Mouse (Mus musculus): ENCODE measurements at regions not wholly inside any gene's neighbourhood (a gene's known extent, or its start where the extent isn't known, plus 50 kb on each side); places are given as distances from the start of the nearest gene placed in this dataset.

DNA sequence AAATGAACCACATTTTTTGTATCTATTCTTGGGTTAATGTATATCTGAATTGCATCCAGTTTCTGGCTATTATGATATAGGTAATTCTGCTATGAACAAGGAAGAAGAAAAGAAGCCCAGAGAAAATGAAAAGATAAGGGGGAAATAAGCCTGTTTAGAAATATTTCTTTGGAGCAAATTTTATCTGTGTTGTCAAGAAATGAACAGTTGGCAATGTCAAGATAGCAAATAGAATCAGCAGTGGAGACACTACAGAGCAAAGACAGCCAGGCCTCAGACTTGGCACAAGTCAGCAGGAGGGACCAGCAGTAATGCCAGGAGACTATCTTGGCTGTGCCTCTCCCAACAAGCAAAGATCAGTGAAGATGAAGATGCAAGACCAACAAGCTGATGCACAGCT lies 128.1 kb downstream of the H2afb2 start:
- Histone ChIP-seq H3K4me3 (ENCODE audit: control insufficient read depth in 1 of 2, insufficient read depth in 1 of 2, low read depth in 2 of 2, low read length in 2 of 2) (no peak overlapping the region), H3K9me3 (replicated peaks; ENCODE audit: insufficient read depth, low read length) (no peaks in the 10 kb centered on the region)

GRCm38 (mm10) chrX:116853358-116853757 lies 161.2 kb upstream of the H2afb1 start:
- peaks cover 0 to 11% of the 10 kb centered on the region in 2 experiments; a peak in 2 of 4 replicates for H3K36me3 ChIP-seq (ENCODE audit: control insufficient read depth in 1 of 2, insufficient read depth in 2 of 2, low read length in 2 of 2)
- H3K79me2 ChIP-seq (ENCODE audit: control insufficient read depth, insufficient read depth, low read length, poor library complexity), result no peaks in the 10 kb centered on the region
- no peak overlapping the region for H3K27ac ChIP-seq (ENCODE audit: control insufficient read depth, low read depth, low read length)
- no peak overlapping the region for H3K4me3 ChIP-seq (ENCODE audit: control insufficient read depth in 1 of 2, insufficient read depth in 1 of 2, low read depth in 2 of 2, low read length in 2 of 2)
- H3K4me1 ChIP-seq (ENCODE audit: control insufficient read depth in 1 of 2, insufficient read depth in 2 of 2, low read length in 2 of 2), result peaks cover 0 to 2% of the 10 kb centered on the region in 2 experiments; a peak in 2 of 4 replicates
- H3K9me3 ChIP-seq (replicated peaks; ENCODE audit: insufficient read depth, low read length), result no peaks in the 10 kb centered on the region
- H3K9ac ChIP-seq (ENCODE audit: control insufficient read depth, low read depth, low read length, poor library complexity, severe bottlenecking), result no peak overlapping the region
- no peaks in the 10 kb centered on the region for H3K27me3 ChIP-seq (ENCODE audit: control insufficient read depth in 1 of 2, insufficient read depth in 2 of 2, low read length in 2 of 2)
- peak; percentile 76 for DNase-seq (ENCODE audit: low read depth, low spot score)
- no peak for TF ChIP-seq UBTF (IDR thresholded peaks at IDR 0.05; ENCODE audit: borderline replicate concordance, insufficient read depth, low read depth, low read length)
- no peak for TF ChIP-seq MAFK (IDR thresholded peaks at IDR 0.05; ENCODE audit: borderline replicate concordance, low read depth, low read length)
- no peak for TF ChIP-seq ZMIZ1 (IDR thresholded peaks at IDR 0.05; ENCODE audit: low read depth, low read length)
- no peak for TF ChIP-seq ZNF384 (IDR thresholded peaks at IDR 0.05; ENCODE audit: low read depth, low read length)
- no peak for TF ChIP-seq MEF2A (IDR thresholded peaks at IDR 0.05; ENCODE audit: extremely low read depth, insufficient replicate concordance, low read depth, low read length, poor library complexity, severe bottlenecking)
- TF ChIP-seq CTCF (IDR thresholded peaks at IDR 0.05 in 2 of 3, conservative IDR thresholded peaks at IDR 0.05 in 1 of 3; ENCODE audit: control insufficient read depth in 1 of 3, insufficient read depth in 1 of 3, low read depth in 2 of 3, low read length in 3 of 3, poor library complexity in 1 of 3, severe bottlenecking in 1 of 3), result no peak
- no peak for TF ChIP-seq GABPA (IDR thresholded peaks at IDR 0.05; ENCODE audit: low read depth, low read length)
- TF ChIP-seq E2F4 (IDR thresholded peaks at IDR 0.05; ENCODE audit: borderline replicate concordance, low read depth, low read length), result no peak
- TF ChIP-seq JUND (IDR thresholded peaks at IDR 0.05; ENCODE audit: low read depth, low read length), result no peak
- TF ChIP-seq ETS1 (IDR thresholded peaks at IDR 0.05; ENCODE audit: low read depth, low read length), result peak; percentile 61; the same call in 1 of the 2 replicates
- TF ChIP-seq SIN3A (IDR thresholded peaks at IDR 0.05; ENCODE audit: low read length), result no peak
- peak; percentile 99 for TF ChIP-seq RCOR1 (IDR thresholded peaks at IDR 0.05; ENCODE audit: low read depth, low read length)
- no peak for TF ChIP-seq MYC (IDR thresholded peaks at IDR 0.05; ENCODE audit: low read depth, low read length)
- TF ChIP-seq MAZ (IDR thresholded peaks at IDR 0.05; ENCODE audit: low read depth, low read length), result no peak
- no peak for TF ChIP-seq TBP (IDR thresholded peaks at IDR 0.05; ENCODE audit: low read depth, low read length)
- no peak for TF ChIP-seq POLR2AphosphoS5 (IDR thresholded peaks at IDR 0.05; ENCODE audit: borderline replicate concordance, low read depth, low read length)
- TF ChIP-seq USF2 (IDR thresholded peaks at IDR 0.05; ENCODE audit: borderline replicate concordance in 1 of 2, insufficient read depth in 1 of 2, low read depth in 1 of 2, low read length in 2 of 2), result no peak
- TF ChIP-seq SMC3 (IDR thresholded peaks at IDR 0.05; ENCODE audit: low read depth, low read length), result no peak
- no peak; the same call in 1 of the 2 replicates for TF ChIP-seq RAD21 (IDR thresholded peaks at IDR 0.05; ENCODE audit: low read depth, low read length)
- TF ChIP-seq ZKSCAN1 (IDR thresholded peaks at IDR 0.05; ENCODE audit: low read depth, low read length), result no peak
- peak; percentile 73 for TF ChIP-seq TAL1 (IDR thresholded peaks at IDR 0.05; ENCODE audit: low read length)
- no peak for TF ChIP-seq MXI1 (IDR thresholded peaks at IDR 0.05; ENCODE audit: low read depth, low read length)
- no peak for TF ChIP-seq CHD1 (IDR thresholded peaks at IDR 0.05; ENCODE audit: low read depth, low read length)
- TF ChIP-seq ELF1 (IDR thresholded peaks at IDR 0.05; ENCODE audit: low read depth, low read length), result peak; percentile 28; the same call in 1 of the 2 replicates
- no peak for TF ChIP-seq ZC3H11A (IDR thresholded peaks at IDR 0.05; ENCODE audit: low read depth, low read length)
- no peak for TF ChIP-seq USF1 (IDR thresholded peaks at IDR 0.05; ENCODE audit: low read depth, low read length)
- TF ChIP-seq CHD2 (IDR thresholded peaks at IDR 0.05; ENCODE audit: low read length), result no peak
- no peak for TF ChIP-seq HCFC1 (IDR thresholded peaks at IDR 0.05; ENCODE audit: low read depth, low read length)
- TF ChIP-seq NRF1 (IDR thresholded peaks at IDR 0.05; ENCODE audit: insufficient read depth, low read depth, low read length, poor library complexity, severe bottlenecking), result no peak

More for the DNA sequence above, 128.1 kb downstream of the H2afb2 start:
- H3K4me1 ChIP-seq (ENCODE audit: control insufficient read depth in 1 of 2, insufficient read depth in 2 of 2, low read length in 2 of 2), result no peaks in the 10 kb centered on the region; a peak in 1 of 4 replicates
- TF ChIP-seq EP300 (IDR thresholded peaks at IDR 0.05; ENCODE audit: low read depth in 1 of 2, low read length in 2 of 2) (peak; percentile 77 to 80), CHD1 (IDR thresholded peaks at IDR 0.05; ENCODE audit: low read depth, low read length) (no peak), RCOR1 (IDR thresholded peaks at IDR 0.05; ENCODE audit: low read depth, low read length) (peak; percentile 29; the same call in 1 of the 2 replicates), TCF12 (IDR thresholded peaks at IDR 0.05; ENCODE audit: low read depth, low read length) (peak; percentile 67; the same call in 1 of the 2 replicates), CHD2 (IDR thresholded peaks at IDR 0.05; ENCODE audit: low read length) (no peak), ETS1 (IDR thresholded peaks at IDR 0.05; ENCODE audit: low read depth, low read length) (peak; percentile 50; the same call in 1 of the 2 replicates), GATA1 (IDR thresholded peaks at IDR 0.05; ENCODE audit: low read depth, low read length) (peak; percentile 36; the same call in 1 of the 2 replicates)
- DNase-seq (ENCODE audit: low read depth, low spot score), result peak; percentile 44
- H3K36me3 ChIP-seq (ENCODE audit: control insufficient read depth in 1 of 2, insufficient read depth in 2 of 2, low read length in 2 of 2), result no peaks in the 10 kb centered on the region
- H3K79me2 ChIP-seq (ENCODE audit: control insufficient read depth, insufficient read depth, low read length, poor library complexity), result no peaks in the 10 kb centered on the region
- no peak overlapping the region for H3K9ac ChIP-seq (ENCODE audit: control insufficient read depth, low read depth, low read length, poor library complexity, severe bottlenecking)
- no peaks in the 10 kb centered on the region for H3K27me3 ChIP-seq (ENCODE audit: control insufficient read depth in 1 of 2, insufficient read depth in 2 of 2, low read length in 2 of 2)
- H3K27ac ChIP-seq (ENCODE audit: control insufficient read depth, low read depth, low read length), result no peak overlapping the region

Data from MEL (cell line).